Mouse (Mus musculus): ENCODE data around the gene H3f3b.

GRCm38 (mm10) chr11:116076836-116077235 is 49.1 kb upstream of the H3f3b start:
- no peak for TF ChIP-seq CTCF (IDR thresholded peaks at IDR 0.05; ENCODE audit: low read depth)
- no peak for TF ChIP-seq EP300 (optimal IDR thresholded peaks at IDR 0.05)

Measured in stomach, postnatal 0 days (tissue).